Mouse (Mus musculus): ENCODE data around the gene Igsf1. TPM values are rescaled to one million over a fixed set of nuclear protein-coding genes. Genes with fewer than 3 reads are reported as not detected.

The Igsf1 gene
- total RNA-seq (2018; cell fraction: chromatin; rRNA removed), result not detected
- total RNA-seq (2018; cell fraction: cytosol; rRNA removed), result not detected
- not detected for total RNA-seq (2018; cell fraction: nucleus; rRNA removed)
- polyA plus RNA-seq (2018), result not detected in 3 replicates

DNA sequence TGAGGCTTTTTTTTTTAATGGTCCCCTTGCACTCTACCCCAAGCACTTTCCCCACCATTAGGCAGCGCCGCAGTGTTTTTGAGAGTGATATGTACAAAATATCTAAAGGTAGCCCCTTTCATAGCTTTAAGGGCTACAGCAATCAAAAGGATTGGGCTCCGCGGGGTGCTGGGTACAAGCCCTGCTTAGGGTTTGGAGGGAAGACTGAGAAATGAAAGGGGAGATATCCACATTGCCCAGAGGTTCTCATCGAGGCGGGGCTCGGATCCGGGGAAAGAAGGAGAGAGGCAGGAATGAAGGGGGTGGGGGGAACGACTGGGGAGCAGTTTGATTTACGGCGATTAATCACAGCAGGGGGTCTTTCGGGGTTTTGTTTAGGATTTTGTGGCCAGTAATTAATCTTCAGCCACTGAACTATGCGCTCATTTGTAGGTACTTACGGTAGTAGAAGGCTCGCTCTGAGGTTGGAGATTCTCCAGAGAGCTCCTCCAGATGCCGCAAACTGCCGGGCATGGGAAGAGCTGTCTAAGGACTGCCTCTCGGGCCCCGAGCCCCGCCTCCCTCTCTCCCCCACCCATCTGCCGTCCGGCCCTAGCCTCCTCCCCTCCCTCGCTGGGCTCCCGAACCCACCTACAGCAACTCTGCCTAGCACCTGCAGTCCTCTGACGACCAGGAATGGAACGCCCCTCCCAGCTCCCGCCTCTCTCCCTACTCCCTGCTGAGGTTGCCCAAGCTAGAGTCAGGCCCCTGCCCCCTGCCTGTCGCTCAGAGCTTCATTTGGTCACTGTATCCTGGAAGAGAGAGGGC, at the start of gene Igsf1:
Gene Igsf1, minus strand, starts transcription at position 537 of the 807 bp plus-strand sequence.
- Histone ChIP-seq H3K79me2 (ENCODE audit: inconsistent target) (no peaks in the 10 kb centered on the region), H3K27ac (no peak within 1 kb of the TSS), H3K36me3 (ENCODE audit: inconsistent target) (no peaks in the 10 kb centered on the region), H3K4me3 (ENCODE audit: inconsistent target) (no peak within 1 kb of the TSS)
- WGBS (ENCODE audit: missing documents), result 31% methylated on average over 21 of the region's 28 CpGs

DNA sequence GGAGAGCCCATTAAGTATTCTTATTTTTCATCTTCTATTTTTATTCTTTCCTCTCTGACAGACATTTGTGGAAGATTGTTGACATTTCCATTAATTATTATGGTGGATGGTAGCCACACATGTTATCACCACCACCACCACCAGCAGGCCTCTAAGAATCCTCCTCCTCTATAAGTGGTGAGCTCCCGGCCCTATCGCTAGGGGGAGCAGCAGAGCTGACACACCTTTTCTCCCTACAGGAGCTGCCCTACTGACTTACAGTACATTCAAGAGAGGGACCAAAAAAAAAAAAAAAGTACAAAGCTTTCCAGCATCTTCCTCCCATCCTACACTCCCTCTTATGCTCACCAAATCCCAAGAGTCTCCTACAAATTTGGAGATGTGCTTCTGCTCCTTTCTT, 26.7 kb downstream of the Igsf1 start:
- no peaks in the 10 kb centered on the region for H3K79me2 ChIP-seq (ENCODE audit: inconsistent target)
- H3K36me3 ChIP-seq (ENCODE audit: inconsistent target), result no peaks in the 10 kb centered on the region
- WGBS (ENCODE audit: missing documents), result 32% methylated on average over 2 of the region's 2 CpGs
- H3K27ac ChIP-seq, result no peak overlapping the region
- H3K4me3 ChIP-seq (ENCODE audit: inconsistent target), result no peak overlapping the region

DNA sequence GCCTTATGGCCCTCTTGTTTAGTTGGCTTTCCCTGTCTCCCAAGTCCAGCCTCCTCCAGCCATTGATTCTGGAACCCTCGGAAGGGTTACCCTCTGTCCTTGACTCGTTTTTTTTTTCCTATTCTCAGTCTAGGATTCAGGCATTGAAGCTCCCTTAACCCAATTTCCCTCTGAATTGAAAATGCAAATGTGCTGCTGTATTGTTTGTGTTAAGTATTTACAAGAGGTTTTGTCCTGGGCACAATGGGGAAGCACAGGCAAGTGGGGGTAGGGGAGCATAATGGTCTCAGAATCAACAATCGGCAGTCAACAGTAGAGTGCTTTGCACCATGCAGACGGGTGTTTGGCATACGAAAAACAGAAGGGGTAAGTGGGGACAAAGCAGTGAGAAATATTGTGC, 52.4 kb downstream of the Igsf1 start:
- no peak overlapping the region for H3K27ac ChIP-seq
- no peaks in the 10 kb centered on the region for H3K79me2 ChIP-seq (ENCODE audit: inconsistent target)
- H3K4me3 ChIP-seq (ENCODE audit: inconsistent target), result no peak overlapping the region
- 55% methylated on average over 4 of the region's 5 CpGs for WGBS (ENCODE audit: missing documents)
- no peaks in the 10 kb centered on the region for H3K36me3 ChIP-seq (ENCODE audit: inconsistent target)

DNA sequence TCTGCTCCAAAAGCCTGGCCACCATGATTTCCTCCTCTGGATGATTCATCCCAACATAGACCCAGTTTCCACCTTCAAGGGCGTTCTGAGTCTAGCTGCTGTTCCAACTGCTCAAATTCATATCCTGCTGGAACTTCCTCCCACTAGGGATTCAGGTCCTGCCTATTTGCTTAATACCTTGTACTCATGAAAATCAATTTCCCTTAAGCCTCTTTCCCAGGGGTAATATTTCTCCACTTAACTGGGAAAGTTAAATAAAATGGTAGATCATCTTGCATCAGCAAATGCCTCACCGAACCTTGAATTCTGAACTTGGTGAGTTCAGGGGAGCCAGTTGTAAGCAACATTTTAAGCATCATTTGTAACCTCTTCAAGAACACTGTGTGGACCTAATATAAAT, 62.6 kb downstream of the Igsf1 start, which contains the start of gene Olfr1321:
Gene Olfr1321, minus strand, starts transcription at position 101 of the 400 bp plus-strand sequence.
- WGBS (ENCODE audit: missing documents), result 61% methylated on average over 2 of the region's 2 CpGs
- Histone ChIP-seq H3K36me3 (ENCODE audit: inconsistent target) (no peaks in the 10 kb centered on the region), H3K79me2 (ENCODE audit: inconsistent target) (no peaks in the 10 kb centered on the region), H3K4me3 (ENCODE audit: inconsistent target) (no peak within 1 kb of the TSS), H3K27ac (no peak within 1 kb of the TSS)

Other genes starting within 250 kb of the Igsf1 start
- not detected in 3 replicates for gene Olfr1320, start 125.4 kb downstream of the Igsf1 start, polyA plus RNA-seq (2018)
- not detected in 3 replicates for gene Olfr1321, start 62.7 kb downstream of the Igsf1 start, polyA plus RNA-seq (2018)
- not detected in 3 replicates for gene Olfr1322, start 93.7 kb upstream of the Igsf1 start, polyA plus RNA-seq (2018)
- not detected in 3 replicates for gene Olfr1323, start 221.6 kb upstream of the Igsf1 start, polyA plus RNA-seq (2018)

Measured in macrophage (primary cell).